Mouse (Mus musculus) embryonic facial prominence, embryonic 15.5 days (tissue): Measurements from ENCODE around the gene Msl1. TPM values are rescaled to one million over a fixed set of nuclear protein-coding genes. Genes with fewer than 3 reads are reported as not detected.

Source experiments
- ATAC-seq: fragments of 200-750 bp; cut with Nextera tagmentation; 2 replicates; pipeline ENCODE4 v1.8.0; 2017; ENCODE audit warnings: low read depth, moderate TSS enrichment; ENCODE audit not compliant: insufficient number of reproducible peaks, low FRiP score, low TSS enrichment
- H3K27ac ChIP-seq: fragments of 300-500 bp; sonication (generic); replicated peaks from 2 replicates; pipeline ENCODE4 v1.5.1; 2015; ENCODE audit warnings: mild to moderate bottlenecking, inconsistent platforms
- H3K27me3 ChIP-seq: fragments of 300-500 bp; sonication (generic); 2 replicates; pipeline ENCODE4 v1.6.1; 2015; ENCODE audit warnings: inconsistent platforms
- H3K36me3 ChIP-seq: fragments of 300-500 bp; sonication (generic); 2 replicates; pipeline ENCODE4 v1.6.1; 2015; ENCODE audit warnings: mild to moderate bottlenecking, inconsistent platforms
- H3K4me1 ChIP-seq: fragments of 300-500 bp; sonication (generic); 2 replicates; pipeline ENCODE4 v1.6.1; 2015; ENCODE audit warnings: inconsistent platforms
- H3K4me2 ChIP-seq: fragments of 300-500 bp; sonication (generic); replicated peaks from 2 replicates; pipeline ENCODE4 v1.6.1; 2015; ENCODE audit warnings: mild to moderate bottlenecking, inconsistent platforms
- H3K4me3 ChIP-seq: fragments of 300-500 bp; sonication (generic); replicated peaks from 2 replicates; pipeline ENCODE4 v1.5.1; 2015; ENCODE audit warnings: mild to moderate bottlenecking, inconsistent platforms
- H3K9ac ChIP-seq: fragments of 300-500 bp; sonication (generic); 2 replicates; pipeline ENCODE4 v1.6.1; 2015; ENCODE audit warnings: inconsistent platforms
- H3K9me3 ChIP-seq: fragments of 300-500 bp; sonication (generic); replicated peaks from 2 replicates; pipeline ENCODE4 v1.6.1; 2016; ENCODE audit warnings: inconsistent platforms
- WGBS: fragments of 180-500 bp; shearing (Covaris S2); methylation state at CpG from one replicate; pipeline ENCODE4 v1.1.7; 2015; 5-methylcytosine and 5-hydroxymethylcytosine counted together
- polyA plus RNA-seq: library from polyadenylated mRNA; unstranded; fragments of >200 nt; fragmentation: Nextera tagmentation; extraction: Ambion mirVana; gene quantifications from 2 replicates; pipeline ENCODE4 v1.2.1, GENCODE M21; 2015

Gene Msl1
- polyA plus RNA-seq, 1 experiment from 2014 or later: 28.7 TPM

GRCm38 (mm10) chr11:98789219-98789807, 6.0 kb upstream of the Msl1 start:
- Histone ChIP-seq H3K9ac (peak overlapping the region; percentile 55), H3K4me3 (peak overlapping the region; percentile 54), H3K27ac (peak overlapping the region; percentile 89), H3K27me3 (no peaks in the 10 kb centered on the region), H3K36me3 (no peaks in the 10 kb centered on the region), H3K4me2 (peak overlapping the region; percentile 91), H3K9me3 (no peaks in the 10 kb centered on the region), H3K4me1 (peaks cover 44% of the 10 kb centered on the region)
- no peak for ATAC-seq
- under 1% methylated on average over 25 of the region's 25 CpGs for WGBS

DNA sequence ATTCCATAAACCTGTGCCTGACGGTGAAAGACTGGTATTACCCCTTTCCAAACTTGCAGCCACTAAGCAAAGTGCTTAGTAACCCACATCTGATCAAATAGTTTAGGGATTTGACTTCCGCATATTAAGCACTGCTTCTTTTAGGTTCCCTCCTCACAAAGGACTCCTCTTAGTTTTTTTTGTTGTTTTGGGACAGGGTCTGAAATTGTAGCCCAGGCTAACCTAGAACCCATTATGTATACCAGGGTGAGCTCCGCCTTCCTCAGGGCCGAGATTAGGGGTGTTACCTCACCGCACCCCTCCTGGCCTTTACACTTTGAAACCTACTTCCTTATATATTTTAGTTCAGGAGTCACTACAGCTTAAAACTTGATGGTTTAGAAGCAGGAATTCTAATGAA, 5.5 kb upstream of the Msl1 start:
- Histone ChIP-seq H3K4me2 (peak overlapping the region; percentile 91), H3K27me3 (no peaks in the 10 kb centered on the region), H3K4me3 (peak overlapping the region; percentile 54), H3K9ac (no peak overlapping the region), H3K9me3 (no peaks in the 10 kb centered on the region), H3K4me1 (peaks cover 41% of the 10 kb centered on the region), H3K27ac (peak overlapping the region; percentile 89), H3K36me3 (no peaks in the 10 kb centered on the region)
- WGBS: 31% methylated on average over 5 of the region's 5 CpGs
- ATAC-seq: no peak

DNA sequence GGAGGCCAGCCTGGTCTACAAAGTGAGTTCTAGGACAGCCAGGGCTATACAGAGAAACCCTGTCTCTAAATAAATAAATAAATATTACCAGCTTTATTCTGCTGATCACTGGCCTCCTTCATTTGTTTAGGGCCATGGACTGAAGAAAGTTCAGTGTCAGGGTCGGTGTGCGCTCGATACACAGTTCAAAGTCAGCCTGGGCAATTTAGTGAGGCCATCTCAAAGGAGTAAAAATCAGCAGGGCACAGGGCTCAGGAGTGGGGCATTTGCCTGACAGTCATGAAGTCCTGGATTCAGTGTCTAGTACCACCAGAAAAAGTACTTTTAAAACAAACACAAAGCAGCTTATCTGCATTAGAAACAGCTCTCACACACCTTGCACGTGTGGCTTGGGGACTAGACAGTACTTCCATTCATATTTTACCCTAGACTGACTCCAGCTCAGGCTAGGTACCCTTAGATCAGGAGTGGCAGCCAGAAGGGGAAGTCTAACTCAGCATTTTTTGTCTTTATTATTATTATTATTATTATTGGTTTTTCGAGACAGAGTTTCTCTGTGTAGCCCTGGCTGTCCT, 4.6 kb upstream of the Msl1 start:
- Histone ChIP-seq H3K4me1 (peaks cover 32% of the 10 kb centered on the region), H3K36me3 (no peaks in the 10 kb centered on the region), H3K4me2 (no peak overlapping the region), H3K27me3 (no peaks in the 10 kb centered on the region), H3K4me3 (no peak overlapping the region), H3K9me3 (no peaks in the 10 kb centered on the region), H3K9ac (no peak overlapping the region), H3K27ac (no peak overlapping the region)
- 82% methylated on average over 5 of the region's 5 CpGs for WGBS
- ATAC-seq: no peak

GRCm38 (mm10) chr11:98791448-98791847, 3.9 kb upstream of the Msl1 start:
- Histone ChIP-seq H3K27me3 (no peaks in the 10 kb centered on the region), H3K4me3 (no peak overlapping the region), H3K4me2 (no peak overlapping the region), H3K27ac (no peak overlapping the region), H3K9me3 (no peaks in the 10 kb centered on the region), H3K9ac (no peak overlapping the region), H3K4me1 (peaks cover 25% of the 10 kb centered on the region), H3K36me3 (no peaks in the 10 kb centered on the region)
- no peak for ATAC-seq
- WGBS: 83% methylated on average over 1 of the region's 1 CpGs

GRCm38 (mm10) chr11:98792081-98792480, 3.2 kb upstream of the Msl1 start:
- Histone ChIP-seq H3K27me3 (no peaks in the 10 kb centered on the region), H3K4me3 (no peak overlapping the region), H3K9ac (no peak overlapping the region), H3K9me3 (no peaks in the 10 kb centered on the region), H3K27ac (no peak overlapping the region), H3K36me3 (no peaks in the 10 kb centered on the region), H3K4me2 (no peak overlapping the region), H3K4me1 (peaks cover 18% of the 10 kb centered on the region)
- no peak for ATAC-seq
- 13% methylated on average over 4 of the region's 4 CpGs for WGBS

GRCm38 (mm10) chr11:98794469-98795014, 774 bp upstream of the Msl1 start:
- H3K4me1 ChIP-seq: peaks cover 32% of the 10 kb centered on the region
- peaks cover 16% of the 10 kb centered on the region for H3K36me3 ChIP-seq
- H3K4me3 ChIP-seq: peak overlapping the region; percentile 99
- H3K9ac ChIP-seq: peak overlapping the region; percentile 100
- H3K4me2 ChIP-seq: peak overlapping the region; percentile 81
- whole genome bisulfite sequencing: under 1% methylated on average over 25 of the region's 30 CpGs
- ATAC-seq: peak; percentile 8
- H3K9me3 ChIP-seq: no peaks in the 10 kb centered on the region
- peak overlapping the region; percentile 100 for H3K27ac ChIP-seq
- no peaks in the 10 kb centered on the region for H3K27me3 ChIP-seq

GRCm38 (mm10) chr11:98795714-98796514, 598 bp downstream of the Msl1 start:
- no peaks in the 10 kb centered on the region for H3K27me3 ChIP-seq
- H3K4me2 ChIP-seq: peak overlapping the region; percentile 81
- WGBS: 0% methylated on average over 63 of the region's 74 CpGs
- peaks cover 29% of the 10 kb centered on the region for H3K36me3 ChIP-seq
- peak overlapping the region; percentile 100 for H3K27ac ChIP-seq
- peak overlapping the region; percentile 99 for H3K4me3 ChIP-seq
- peak overlapping the region; percentile 100 for H3K9ac ChIP-seq
- H3K4me1 ChIP-seq: peaks cover 28% of the 10 kb centered on the region
- no peaks in the 10 kb centered on the region for H3K9me3 ChIP-seq
- ATAC-seq: peak; percentile 30

DNA sequence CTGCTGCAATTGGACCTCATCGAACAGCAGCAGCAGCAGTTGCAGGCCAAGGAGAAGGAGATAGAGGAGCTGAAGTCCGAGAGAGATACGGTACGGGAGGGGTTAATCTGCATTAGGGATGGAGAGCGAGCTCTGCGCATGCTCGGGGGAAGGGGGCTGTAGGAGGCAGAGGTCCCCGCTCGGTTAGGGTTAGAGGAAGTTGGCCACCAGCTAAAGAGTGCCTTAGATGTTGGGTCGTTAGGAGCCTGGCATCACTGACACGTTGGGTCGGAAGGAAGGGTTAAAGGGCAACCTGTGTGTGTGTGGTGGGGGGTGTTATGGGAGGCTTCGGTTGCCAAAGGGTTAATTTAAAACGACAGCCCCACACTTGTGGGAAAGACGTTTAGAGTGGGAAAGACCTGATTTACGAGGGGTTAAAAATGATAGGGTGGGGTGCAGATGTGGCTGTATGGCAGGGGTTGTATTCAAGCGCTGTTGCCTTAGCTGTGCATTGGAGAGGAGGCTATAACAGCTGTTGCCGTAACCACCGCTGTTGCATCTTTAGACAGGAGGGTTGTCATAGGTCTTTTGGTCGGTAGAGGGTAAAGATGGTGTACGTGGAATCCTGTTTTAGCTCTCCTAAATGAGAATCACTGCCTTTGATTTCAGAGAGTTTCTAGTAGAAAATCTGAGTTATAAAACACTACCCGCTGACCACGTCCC, 1.4 kb downstream of the Msl1 start:
- peak overlapping the region; percentile 100 for H3K27ac ChIP-seq
- H3K9me3 ChIP-seq: no peaks in the 10 kb centered on the region
- peak overlapping the region; percentile 100 for H3K9ac ChIP-seq
- H3K4me2 ChIP-seq: peak overlapping the region; percentile 81
- peaks cover 37% of the 10 kb centered on the region for H3K36me3 ChIP-seq
- H3K4me3 ChIP-seq: peak overlapping the region; percentile 99
- ATAC-seq: no peak
- no peaks in the 10 kb centered on the region for H3K27me3 ChIP-seq
- H3K4me1 ChIP-seq: peaks cover 28% of the 10 kb centered on the region
- under 1% methylated on average over 23 of the region's 23 CpGs for WGBS

DNA sequence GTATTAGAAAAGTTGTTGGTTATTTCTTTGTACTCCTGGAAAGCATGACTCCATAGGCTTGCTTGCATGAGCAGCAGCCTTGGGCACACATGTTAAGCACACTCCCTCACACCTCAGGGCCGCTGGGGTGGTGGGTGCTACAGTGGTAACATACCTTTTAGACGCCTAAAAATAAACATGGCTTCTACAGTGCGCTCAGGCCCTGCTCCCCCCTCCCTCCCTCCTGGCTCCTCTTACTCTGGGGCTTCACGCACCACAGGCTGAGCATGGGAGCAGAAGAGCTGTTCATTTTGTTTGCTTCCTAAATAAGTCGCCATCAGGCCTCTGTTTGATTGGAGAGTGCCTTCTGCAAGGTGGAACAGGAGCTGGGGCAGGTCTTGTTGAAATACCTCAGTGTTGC, 2.0 kb downstream of the Msl1 start:
- Histone ChIP-seq H3K4me3 (peak overlapping the region; percentile 99), H3K4me1 (peaks cover 28% of the 10 kb centered on the region), H3K9me3 (no peaks in the 10 kb centered on the region), H3K27me3 (no peaks in the 10 kb centered on the region), H3K27ac (peak overlapping the region; percentile 100; the same call in 1 of the 2 replicates), H3K4me2 (peak overlapping the region; percentile 81), H3K36me3 (peaks cover 43% of the 10 kb centered on the region), H3K9ac (peak overlapping the region; percentile 100)
- no peak for ATAC-seq
- 3% methylated on average over 5 of the region's 5 CpGs for WGBS

DNA sequence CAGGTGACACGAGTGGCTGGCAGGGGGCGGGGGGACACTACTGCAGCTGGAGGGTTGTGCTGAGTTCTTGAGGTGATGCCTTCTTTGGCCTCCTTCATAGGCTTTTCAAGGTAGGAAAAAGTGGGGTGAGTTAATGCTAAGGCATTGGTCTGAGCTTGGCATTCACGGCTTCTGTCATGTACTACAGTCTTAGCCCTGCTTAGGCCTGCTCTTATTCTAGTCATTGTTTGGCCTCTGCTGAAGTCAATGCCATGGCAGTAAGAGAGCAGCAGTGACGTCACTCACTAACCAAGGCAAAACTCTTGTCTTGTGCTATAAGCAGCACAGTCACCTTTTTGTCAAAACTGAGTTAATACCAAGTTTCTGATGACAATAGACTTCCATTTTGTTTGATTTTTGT, 2.6 kb downstream of the Msl1 start:
- 38% methylated on average over 4 of the region's 4 CpGs for WGBS
- peak overlapping the region; percentile 99 for H3K4me3 ChIP-seq
- peak overlapping the region; percentile 100 for H3K9ac ChIP-seq
- H3K27ac ChIP-seq: no peak overlapping the region
- H3K4me1 ChIP-seq: peaks cover 28% of the 10 kb centered on the region
- no peaks in the 10 kb centered on the region for H3K9me3 ChIP-seq
- H3K4me2 ChIP-seq: peak overlapping the region; percentile 81
- peaks cover 49% of the 10 kb centered on the region for H3K36me3 ChIP-seq
- no peak for ATAC-seq
- H3K27me3 ChIP-seq: no peaks in the 10 kb centered on the region

- WGBS: 93% methylated on average over 5 of the region's 5 CpGs
- no peak within 1 kb of the TSS for H3K9ac ChIP-seq
Observed at GRCm38 (mm10) chr11:98804605-98805004, 9.3 kb downstream of the Msl1 start, which contains the start of gene Casc3. Casc3 (plus strand) TSS chr11:98804905.

More at GRCm38 (mm10) chr11:98804605-98805004, 9.3 kb downstream of the Msl1 start, which contains the start of gene Casc3:
- H3K4me3 ChIP-seq: no peak within 1 kb of the TSS
- no peaks in the 10 kb centered on the region for H3K9me3 ChIP-seq
- no peak for ATAC-seq
- peaks cover 81% of the 10 kb centered on the region for H3K36me3 ChIP-seq
- H3K27ac ChIP-seq: no peak within 1 kb of the TSS
- no peak within 1 kb of the TSS for H3K4me2 ChIP-seq
- peaks cover 7% of the 10 kb centered on the region; the same call in 1 of the 2 replicates for H3K4me1 ChIP-seq
- H3K27me3 ChIP-seq: no peaks in the 10 kb centered on the region
